Mouse (Mus musculus): ENCODE data around the gene Galnt16. TPM values are rescaled to one million over a fixed set of nuclear protein-coding genes. Genes with fewer than 3 reads are reported as not detected.

The Galnt16 gene
- polyA plus RNA-seq, 1 experiment from 2014 or later, result 31.1 TPM

DNA sequence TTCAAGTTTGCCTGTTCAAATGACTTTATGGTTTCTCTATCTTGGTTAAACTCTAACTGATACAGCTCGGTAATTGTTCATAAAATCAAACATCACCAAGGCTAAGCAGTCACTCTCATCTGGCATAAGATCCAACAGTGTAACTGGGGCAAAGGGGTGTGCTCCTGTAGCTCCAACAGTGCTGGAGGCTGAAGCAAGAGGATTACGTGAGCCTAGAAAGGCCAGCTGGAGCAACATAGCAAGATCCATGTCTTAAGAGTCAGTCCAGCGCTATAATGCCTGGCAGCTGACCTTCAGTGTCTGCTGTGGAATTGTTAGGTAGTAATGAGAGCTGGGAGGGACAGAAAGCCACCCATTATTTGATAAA, 136.6 kb downstream of the Galnt16 start:
- DNase-seq (ENCODE audit: extremely low spot score, low spot score), result no peak
- 95% methylated on average over 3 of the region's 3 CpGs for WGBS
- peaks cover 5% of the 10 kb centered on the region; the same call in 1 of the 2 replicates for H3K36me3 ChIP-seq (replicated peaks)
- H3K9me3 ChIP-seq, result no peaks in the 10 kb centered on the region
- H3K4me3 ChIP-seq, result no peak overlapping the region
- H3K27me3 ChIP-seq (ENCODE audit: poor library complexity, severe bottlenecking), result no peaks in the 10 kb centered on the region
- H3K27ac ChIP-seq, result no peak overlapping the region
- no peaks in the 10 kb centered on the region for H3K4me1 ChIP-seq

GRCm38 (mm10) chr12:80658661-80659060, 140.6 kb downstream of the Galnt16 start:
- H3K4me3 ChIP-seq, result no peak overlapping the region
- no peaks in the 10 kb centered on the region for H3K27me3 ChIP-seq (ENCODE audit: poor library complexity, severe bottlenecking)
- no peak overlapping the region for H3K27ac ChIP-seq
- peaks cover 15% of the 10 kb centered on the region for H3K36me3 ChIP-seq (replicated peaks)
- 92% methylated on average over 6 of the region's 6 CpGs for WGBS
- H3K4me1 ChIP-seq, result no peaks in the 10 kb centered on the region
- no peaks in the 10 kb centered on the region for H3K9me3 ChIP-seq
- DNase-seq (ENCODE audit: extremely low spot score, low spot score), result no peak

GRCm38 (mm10) chr12:80662322-80662721, 144.2 kb downstream of the Galnt16 start:
- Histone ChIP-seq H3K36me3 (replicated peaks) (peaks cover 34% of the 10 kb centered on the region), H3K27me3 (ENCODE audit: poor library complexity, severe bottlenecking) (no peaks in the 10 kb centered on the region), H3K4me3 (no peak overlapping the region), H3K9me3 (no peaks in the 10 kb centered on the region), H3K4me1 (no peaks in the 10 kb centered on the region), H3K27ac (no peak overlapping the region)
- WGBS, result 96% methylated on average over 10 of the region's 10 CpGs
- no peak for DNase-seq (ENCODE audit: extremely low spot score, low spot score)

- no peak overlapping the region for H3K27ac ChIP-seq
- H3K36me3 ChIP-seq (replicated peaks), result peaks cover 48% of the 10 kb centered on the region
- H3K9me3 ChIP-seq, result no peaks in the 10 kb centered on the region
- no peak overlapping the region for H3K4me3 ChIP-seq
- 91% methylated on average over 2 of the region's 2 CpGs for WGBS
- H3K27me3 ChIP-seq (ENCODE audit: poor library complexity, severe bottlenecking), result no peaks in the 10 kb centered on the region
- no peak for DNase-seq (ENCODE audit: extremely low spot score, low spot score)
- H3K4me1 ChIP-seq, result no peaks in the 10 kb centered on the region
These were observed 145.9 kb downstream of the Galnt16 start for GRCm38 (mm10) chr12:80663935-80664334.

DNA sequence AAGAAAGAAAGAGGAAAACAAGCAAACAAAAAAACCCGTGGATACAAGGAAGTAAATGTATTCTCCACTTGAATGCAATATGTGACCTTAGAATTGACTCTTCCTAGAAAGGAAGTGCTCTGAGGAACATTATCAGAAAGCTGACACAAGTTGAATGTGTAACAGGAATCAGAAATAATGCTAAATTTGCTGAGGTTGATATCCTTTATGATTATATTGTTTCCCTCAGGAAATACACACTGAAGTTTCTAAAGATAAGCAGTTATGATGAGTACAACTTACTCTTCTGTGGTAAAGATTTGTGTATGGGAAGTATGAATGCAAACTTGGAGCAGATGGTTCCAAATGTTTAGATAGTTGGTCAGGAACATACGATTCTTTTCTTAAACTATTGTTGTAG, 150.3 kb downstream of the Galnt16 start:
- Histone ChIP-seq H3K36me3 (replicated peaks) (peaks cover 51% of the 10 kb centered on the region), H3K27me3 (ENCODE audit: poor library complexity, severe bottlenecking) (no peaks in the 10 kb centered on the region), H3K27ac (no peak overlapping the region), H3K4me3 (no peak overlapping the region), H3K4me1 (no peaks in the 10 kb centered on the region), H3K9me3 (no peaks in the 10 kb centered on the region)
- 94% methylated on average over 2 of the region's 2 CpGs for WGBS
- DNase-seq (ENCODE audit: extremely low spot score, low spot score), result no peak

GRCm38 (mm10) chr12:80673170-80673569, 155.1 kb downstream of the Galnt16 start:
- WGBS, result 23% methylated on average over 3 of the region's 3 CpGs

More at GRCm38 (mm10) chr12:80673170-80673569, 155.1 kb downstream of the Galnt16 start:
- H3K27me3 ChIP-seq (ENCODE audit: poor library complexity, severe bottlenecking), result no peaks in the 10 kb centered on the region
- no peak overlapping the region for H3K4me3 ChIP-seq
- no peak overlapping the region for H3K27ac ChIP-seq
- DNase-seq (ENCODE audit: extremely low spot score, low spot score), result no peak
- H3K9me3 ChIP-seq, result no peaks in the 10 kb centered on the region
- H3K4me1 ChIP-seq, result no peaks in the 10 kb centered on the region
- H3K36me3 ChIP-seq (replicated peaks), result peaks cover 66% of the 10 kb centered on the region

Other genes starting within 250 kb of the Galnt16 start
- 11.9 and 13.3 TPM in 2 replicates for gene Dcaf5, start 81.7 kb upstream of the Galnt16 start, polyA plus RNA-seq (2016; fragmentation: Nextera tagmentation; extraction: Ambion mirVana)
- gene Exd2, start 55.2 kb upstream of the Galnt16 start, polyA plus RNA-seq (2016; fragmentation: Nextera tagmentation; extraction: Ambion mirVana), result 31.9 and 33.5 TPM in 2 replicates
- 28.5 and 31.1 TPM in 2 replicates for gene Slc39a9, start 125.6 kb downstream of the Galnt16 start, polyA plus RNA-seq (2016; fragmentation: Nextera tagmentation; extraction: Ambion mirVana)
- 542 and 544 TPM in 2 replicates for gene Erh, start 126.1 kb downstream of the Galnt16 start, polyA plus RNA-seq (2016; fragmentation: Nextera tagmentation; extraction: Ambion mirVana)
- 0.27 and 0.55 TPM in 2 replicates for gene Plekhd1, start 174.3 kb downstream of the Galnt16 start, polyA plus RNA-seq (2016; fragmentation: Nextera tagmentation; extraction: Ambion mirVana)
- 1.6 and 1.7 TPM in 2 replicates for gene Ccdc177, start 242.4 kb downstream of the Galnt16 start, polyA plus RNA-seq (2016; fragmentation: Nextera tagmentation; extraction: Ambion mirVana)